Mouse (Mus musculus): Measurements from ENCODE around the gene Cog7.

DNA sequence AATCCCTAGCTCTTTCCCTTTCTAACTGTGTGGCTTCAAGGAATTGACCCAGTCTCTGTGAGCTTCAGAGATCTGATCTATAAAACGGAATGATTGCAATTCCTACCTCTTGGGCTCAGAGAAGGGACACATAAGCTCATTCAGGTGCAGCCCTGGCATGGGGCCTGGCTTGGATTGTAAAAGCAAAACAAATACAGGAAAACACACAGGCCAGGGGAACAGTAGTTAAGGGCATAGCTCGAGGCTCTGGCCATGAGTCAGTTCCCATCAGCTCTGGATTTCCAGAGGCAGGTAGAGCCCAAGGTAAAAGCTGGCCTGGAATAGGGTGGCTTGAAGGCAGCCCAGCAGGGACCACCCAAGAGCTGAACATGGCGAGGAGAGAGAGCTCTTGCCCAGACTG is 107.5 kb downstream of the Cog7 start:
- TF ChIP-seq CTCF (IDR thresholded peaks at IDR 0.05; ENCODE audit: borderline replicate concordance, insufficient read depth, low read length) (no peak), POLR2A (IDR thresholded peaks at IDR 0.05; ENCODE audit: low read depth, low read length) (no peak)
